Mouse (Mus musculus): Measurements from ENCODE around the gene Nosip. TPM values are rescaled to one million over a fixed set of nuclear protein-coding genes. Genes with fewer than 3 reads are reported as not detected.

Gene Nosip
- polyA plus RNA-seq, 1 experiment from 2014 or later = 58.0 TPM

- no peaks in the 10 kb centered on the region for H3K27me3 ChIP-seq
- 96% methylated on average over 9 of the region's 9 CpGs for WGBS
- no peak overlapping the region for H3K4me2 ChIP-seq
- peaks cover 99% of the 10 kb centered on the region for H3K36me3 ChIP-seq
- no peak overlapping the region for H3K27ac ChIP-seq
- ATAC-seq (ENCODE audit: low FRiP score) = no peak
- no peak overlapping the region for H3K4me3 ChIP-seq
- no peaks in the 10 kb centered on the region for H3K9me3 ChIP-seq
- H3K4me1 ChIP-seq (replicated peaks) = no peaks in the 10 kb centered on the region
- H3K9ac ChIP-seq = no peak overlapping the region
Measured at GRCm38 (mm10) chr7:45040851-45041250, 21.4 kb upstream of the Nosip start.

- Histone ChIP-seq H3K4me1 (replicated peaks) (peaks cover 6% of the 10 kb centered on the region; the same call in 1 of the 2 replicates), H3K4me2 (no peak overlapping the region), H3K27me3 (no peaks in the 10 kb centered on the region), H3K9me3 (no peaks in the 10 kb centered on the region), H3K9ac (no peak overlapping the region), H3K27ac (no peak overlapping the region), H3K4me3 (no peak overlapping the region), H3K36me3 (peaks cover 99% of the 10 kb centered on the region)
- no peak for ATAC-seq (ENCODE audit: low FRiP score)
- WGBS = 96% methylated on average over 14 of the region's 14 CpGs
Measured at GRCm38 (mm10) chr7:45043307-45043706, 18.9 kb upstream of the Nosip start.

GRCm38 (mm10) chr7:45045741-45046140 is 16.5 kb upstream of the Nosip start:
- Histone ChIP-seq H3K27me3 (no peaks in the 10 kb centered on the region), H3K4me2 (no peak overlapping the region), H3K9me3 (no peaks in the 10 kb centered on the region), H3K4me1 (replicated peaks) (peaks cover 24% of the 10 kb centered on the region), H3K9ac (no peak overlapping the region), H3K36me3 (peaks cover 96% of the 10 kb centered on the region), H3K27ac (no peak overlapping the region), H3K4me3 (no peak overlapping the region)
- no peak for ATAC-seq (ENCODE audit: low FRiP score)
- 95% methylated on average over 22 of the region's 22 CpGs for WGBS

- Histone ChIP-seq H3K4me2 (no peak overlapping the region), H3K9ac (no peak overlapping the region), H3K4me1 (replicated peaks) (peaks cover 35% of the 10 kb centered on the region), H3K9me3 (no peaks in the 10 kb centered on the region), H3K27ac (no peak overlapping the region), H3K36me3 (peaks cover 85% of the 10 kb centered on the region), H3K27me3 (no peaks in the 10 kb centered on the region), H3K4me3 (no peak overlapping the region)
- ATAC-seq (ENCODE audit: low FRiP score) = no peak
- 95% methylated on average over 24 of the region's 26 CpGs for WGBS
Measured at GRCm38 (mm10) chr7:45046853-45047350, 15.3 kb upstream of the Nosip start.

- Histone ChIP-seq H3K9me3 (no peaks in the 10 kb centered on the region), H3K4me3 (no peak overlapping the region), H3K27me3 (no peaks in the 10 kb centered on the region), H3K4me2 (no peak overlapping the region), H3K9ac (no peak overlapping the region), H3K4me1 (replicated peaks) (peaks cover 36% of the 10 kb centered on the region), H3K36me3 (peaks cover 79% of the 10 kb centered on the region), H3K27ac (no peak overlapping the region)
- 96% methylated on average over 14 of the region's 14 CpGs for WGBS
- no peak for ATAC-seq (ENCODE audit: low FRiP score)
Measured at GRCm38 (mm10) chr7:45047491-45047890, 14.7 kb upstream of the Nosip start.

GRCm38 (mm10) chr7:45048001-45048890 is 14.0 kb upstream of the Nosip start:
- WGBS = 94% methylated on average over 37 of the region's 38 CpGs
- no peak overlapping the region for H3K4me3 ChIP-seq
- 0 out of 2 replicates have a peak overlapping the region, but pooled peaks have one; percentile 2 for H3K27ac ChIP-seq
- no peak for ATAC-seq (ENCODE audit: low FRiP score)
- H3K4me1 ChIP-seq (replicated peaks) = peaks cover 36% of the 10 kb centered on the region
- no peak overlapping the region for H3K4me2 ChIP-seq
- no peaks in the 10 kb centered on the region for H3K27me3 ChIP-seq
- peaks cover 71% of the 10 kb centered on the region for H3K36me3 ChIP-seq
- H3K9ac ChIP-seq = 0 out of 2 replicates have a peak overlapping the region, but pooled peaks have one; percentile 6
- no peaks in the 10 kb centered on the region for H3K9me3 ChIP-seq

GRCm38 (mm10) chr7:45048923-45049657 is 13.1 kb upstream of the Nosip start:
- 95% methylated on average over 23 of the region's 23 CpGs for WGBS
- Histone ChIP-seq H3K27ac (0 out of 2 replicates have a peak overlapping the region, but pooled peaks have one; percentile 2), H3K4me3 (no peak overlapping the region), H3K9ac (0 out of 2 replicates have a peak overlapping the region, but pooled peaks have one; percentile 6), H3K36me3 (peaks cover 63% of the 10 kb centered on the region), H3K27me3 (no peaks in the 10 kb centered on the region), H3K4me1 (replicated peaks) (peaks cover 41% of the 10 kb centered on the region), H3K4me2 (no peak overlapping the region), H3K9me3 (no peaks in the 10 kb centered on the region)
- no peak for ATAC-seq (ENCODE audit: low FRiP score)

- Histone ChIP-seq H3K9me3 (no peaks in the 10 kb centered on the region), H3K36me3 (peaks cover 43% of the 10 kb centered on the region), H3K27me3 (no peaks in the 10 kb centered on the region), H3K4me3 (peak overlapping the region; percentile 95), H3K4me1 (replicated peaks) (peaks cover 42% of the 10 kb centered on the region), H3K27ac (peak overlapping the region; percentile 100), H3K4me2 (peak overlapping the region; percentile 99), H3K9ac (peak overlapping the region; percentile 98)
- WGBS = 3% methylated on average over 16 of the region's 16 CpGs
- peak; percentile 64 for ATAC-seq (ENCODE audit: low FRiP score)
Measured at GRCm38 (mm10) chr7:45050945-45051600, 11.2 kb upstream of the Nosip start.

GRCm38 (mm10) chr7:45051601-45051974 is 10.6 kb upstream of the Nosip start:
- H3K9me3 ChIP-seq = no peaks in the 10 kb centered on the region
- H3K4me1 ChIP-seq (replicated peaks) = peaks cover 39% of the 10 kb centered on the region
- H3K4me2 ChIP-seq = peak overlapping the region; percentile 99
- WGBS = 2% methylated on average over 13 of the region's 13 CpGs
- H3K36me3 ChIP-seq = peaks cover 38% of the 10 kb centered on the region
- no peaks in the 10 kb centered on the region for H3K27me3 ChIP-seq
- ATAC-seq (ENCODE audit: low FRiP score) = no peak
- peak overlapping the region; percentile 100 for H3K27ac ChIP-seq
- peak overlapping the region; percentile 98 for H3K9ac ChIP-seq
- peak overlapping the region; percentile 95 for H3K4me3 ChIP-seq

- Histone ChIP-seq H3K27me3 (no peaks in the 10 kb centered on the region), H3K9me3 (no peaks in the 10 kb centered on the region), H3K9ac (peak overlapping the region; percentile 98), H3K4me2 (peak overlapping the region; percentile 99), H3K27ac (peak overlapping the region; percentile 100), H3K36me3 (peaks cover 30% of the 10 kb centered on the region), H3K4me3 (peak overlapping the region; percentile 95), H3K4me1 (replicated peaks) (peaks cover 36% of the 10 kb centered on the region)
- WGBS = under 1% methylated on average over 37 of the region's 38 CpGs
- no peak for ATAC-seq (ENCODE audit: low FRiP score)
Measured at GRCm38 (mm10) chr7:45052181-45052861, 9.9 kb upstream of the Nosip start.

GRCm38 (mm10) chr7:45052862-45053116 is 9.4 kb upstream of the Nosip start, which contains the start of gene Prr12:
Gene Prr12, minus strand, starts transcription at chr7:45052881.
- H3K4me1 ChIP-seq (replicated peaks) = peaks cover 36% of the 10 kb centered on the region
- H3K4me3 ChIP-seq = peak within 1 kb of the TSS; percentile 95
- no peak; the same call in 1 of the 2 replicates for ATAC-seq (ENCODE audit: low FRiP score)
- WGBS = 0% methylated on average over 2 of the region's 18 CpGs
- peak within 1 kb of the TSS; percentile 100 for H3K27ac ChIP-seq
- H3K9me3 ChIP-seq = no peaks in the 10 kb centered on the region
- peaks cover 26% of the 10 kb centered on the region for H3K36me3 ChIP-seq
- no peaks in the 10 kb centered on the region for H3K27me3 ChIP-seq
- H3K4me2 ChIP-seq = peak within 1 kb of the TSS; percentile 99
- H3K9ac ChIP-seq = peak within 1 kb of the TSS; percentile 98

Measured in hindbrain, embryonic 13.5 days (tissue).